Mouse (Mus musculus) mouse trophoblast stem cell (cell line): ENCODE data around the gene Klc2.

Experiments used
- in situ Hi-C, 2 experiments: fragments of 300-500 bp; cut with MseI, MboI; formaldehyde crosslinking; loops; 2 replicates in 1 of 2; 3 replicates in 1 of 2; pipeline ENCODE4 v1.15.1; 2025

Klc2 gene

DNA sequence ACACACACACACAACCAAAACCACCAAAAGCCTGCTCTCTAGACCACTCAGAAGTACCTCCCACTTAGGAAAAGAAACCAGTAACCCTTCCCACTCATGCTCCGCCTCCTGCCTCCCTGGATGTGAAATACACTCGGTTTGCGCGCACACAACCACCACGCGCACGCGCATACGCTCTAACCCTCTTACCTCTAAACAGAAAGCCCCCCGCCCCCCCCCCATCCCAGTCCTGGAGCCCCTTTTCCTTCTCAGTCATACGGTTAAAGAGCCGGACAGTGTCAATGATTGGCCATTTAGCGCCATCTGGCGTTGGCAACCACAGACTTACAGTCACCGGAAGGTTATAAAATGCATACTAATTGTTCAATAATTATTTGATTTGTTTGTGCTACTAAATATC is 45.3 kb downstream of the Klc2 start:
- in situ Hi-C loops = no loop called here

DNA sequence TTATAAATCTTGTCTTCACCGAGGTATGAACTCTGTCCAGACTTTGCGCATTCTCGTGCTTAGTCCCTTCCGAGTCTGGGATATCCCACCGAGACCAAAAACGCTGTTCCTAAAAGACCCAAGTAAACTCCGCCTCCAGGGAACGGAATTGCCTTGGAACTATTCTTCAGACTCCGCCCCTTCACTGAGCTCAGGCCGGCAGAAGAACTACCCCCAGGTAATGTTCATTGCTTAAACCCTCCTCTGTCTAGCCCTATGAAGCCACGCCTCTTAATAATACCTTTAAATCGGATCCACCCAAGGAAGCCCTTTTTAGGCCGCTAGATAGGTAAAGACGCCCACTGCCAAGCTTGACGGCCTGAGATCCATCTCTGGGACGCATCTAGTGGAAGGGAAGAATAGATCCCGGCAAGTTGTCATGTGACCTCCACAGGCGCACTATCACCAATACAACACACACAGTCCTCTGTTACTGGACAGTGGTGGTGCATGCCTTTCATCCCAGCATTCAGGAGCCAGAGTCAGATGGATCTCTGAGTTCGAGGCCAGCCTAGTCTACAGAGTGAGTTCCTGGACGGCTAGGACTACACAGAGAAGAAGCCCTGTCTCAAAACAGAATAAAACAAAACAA is 45.9 kb downstream of the Klc2 start:
- in situ Hi-C loops = no loop called here

DNA sequence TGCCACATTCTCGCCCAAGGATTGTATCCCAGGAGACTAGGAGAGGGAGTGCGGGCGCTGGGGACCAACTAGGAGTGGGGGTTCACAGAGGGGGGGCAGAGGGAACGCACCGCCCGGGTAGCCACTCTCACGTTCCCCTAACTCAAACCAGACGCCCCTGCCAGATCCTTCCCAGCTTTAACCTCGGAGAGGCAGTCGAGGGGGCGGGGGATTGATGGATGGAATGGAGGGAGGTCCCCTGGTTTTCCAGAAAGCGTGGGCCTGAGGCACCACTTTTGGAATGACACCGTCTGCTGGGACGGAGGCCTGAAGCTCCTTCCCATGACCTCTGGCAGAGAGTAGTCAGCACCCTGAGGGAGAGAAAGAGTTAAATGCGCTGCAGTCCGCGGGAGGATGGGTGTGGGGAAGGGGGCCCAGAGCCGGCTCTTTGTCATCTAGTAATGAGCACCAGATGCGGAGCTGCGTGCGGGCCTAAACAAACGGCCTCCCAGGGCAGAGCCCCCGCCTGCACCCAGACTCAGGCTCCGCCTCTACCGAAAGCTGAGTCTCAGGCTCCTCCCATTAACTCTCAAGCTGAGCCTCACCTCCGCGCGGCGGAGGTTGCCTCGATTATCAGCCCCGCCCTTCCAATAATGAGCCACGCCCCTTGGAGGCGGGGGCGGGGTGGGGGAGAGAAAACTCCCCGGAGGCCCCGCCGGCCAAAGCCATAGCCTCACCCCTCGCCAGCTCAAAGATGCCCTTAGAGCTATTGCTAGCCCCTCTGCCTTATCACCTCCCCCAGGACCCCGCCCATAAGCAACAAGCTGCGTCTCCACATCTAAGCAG is 46.6 kb downstream of the Klc2 start:
- in situ Hi-C loops = no loop called here

DNA sequence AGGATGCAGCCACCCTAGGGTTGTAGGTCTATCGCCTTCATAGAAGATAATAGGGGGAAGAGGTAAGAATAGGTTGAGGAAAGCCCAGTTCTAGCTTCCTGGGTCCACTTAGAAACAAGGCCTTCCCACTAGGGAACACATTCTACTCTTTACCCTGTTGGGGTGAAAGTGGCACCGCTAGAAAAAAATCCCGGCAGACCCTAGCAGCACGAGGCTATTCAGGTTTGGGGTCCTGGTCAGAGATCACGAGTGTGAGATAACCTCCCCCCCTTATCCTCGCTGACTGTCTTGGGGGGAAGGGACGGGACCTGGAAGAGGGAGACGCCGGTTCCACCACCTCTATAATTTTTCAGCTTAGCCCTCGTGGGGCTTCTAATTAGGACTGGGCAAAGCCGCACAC is 47.3 kb downstream of the Klc2 start:
- in situ Hi-C loops = no loop called here

DNA sequence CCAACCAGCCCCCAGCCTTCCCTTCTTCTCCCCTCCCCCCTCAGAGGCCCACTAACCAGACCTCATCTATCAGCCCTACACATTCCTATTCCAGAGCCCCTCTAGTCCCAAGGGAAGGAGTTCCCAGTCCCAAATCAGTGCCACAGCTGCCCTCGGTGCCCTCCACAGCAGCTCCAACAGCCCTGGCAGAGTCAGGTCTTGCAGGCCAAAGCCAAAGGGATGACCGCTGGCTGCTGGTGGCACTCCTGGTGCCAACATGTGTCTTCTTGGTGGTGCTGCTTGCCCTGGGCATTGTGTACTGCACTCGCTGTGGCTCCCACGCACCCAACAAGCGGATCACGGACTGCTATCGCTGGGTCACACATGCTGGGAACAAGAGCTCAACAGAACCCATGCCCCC is 48.4 kb downstream of the Klc2 start:
- in situ Hi-C loops = no loop called here

DNA sequence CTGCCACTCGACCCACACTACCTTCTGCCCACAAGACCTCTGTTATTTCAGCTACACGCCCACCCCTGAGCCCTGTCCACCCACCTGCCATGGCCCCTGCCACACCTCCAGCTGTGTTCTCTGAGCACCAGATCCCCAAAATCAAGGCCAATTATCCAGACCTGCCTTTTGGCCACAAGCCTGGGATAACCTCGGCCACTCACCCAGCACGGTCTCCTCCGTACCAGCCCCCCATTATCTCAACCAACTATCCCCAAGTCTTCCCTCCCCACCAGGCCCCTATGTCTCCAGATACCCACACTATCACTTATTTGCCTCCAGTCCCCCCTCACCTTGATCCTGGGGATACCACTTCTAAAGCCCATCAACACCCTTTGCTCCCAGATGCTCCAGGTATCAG is 48.9 kb downstream of the Klc2 start:
- in situ Hi-C loops = no loop called here

DNA sequence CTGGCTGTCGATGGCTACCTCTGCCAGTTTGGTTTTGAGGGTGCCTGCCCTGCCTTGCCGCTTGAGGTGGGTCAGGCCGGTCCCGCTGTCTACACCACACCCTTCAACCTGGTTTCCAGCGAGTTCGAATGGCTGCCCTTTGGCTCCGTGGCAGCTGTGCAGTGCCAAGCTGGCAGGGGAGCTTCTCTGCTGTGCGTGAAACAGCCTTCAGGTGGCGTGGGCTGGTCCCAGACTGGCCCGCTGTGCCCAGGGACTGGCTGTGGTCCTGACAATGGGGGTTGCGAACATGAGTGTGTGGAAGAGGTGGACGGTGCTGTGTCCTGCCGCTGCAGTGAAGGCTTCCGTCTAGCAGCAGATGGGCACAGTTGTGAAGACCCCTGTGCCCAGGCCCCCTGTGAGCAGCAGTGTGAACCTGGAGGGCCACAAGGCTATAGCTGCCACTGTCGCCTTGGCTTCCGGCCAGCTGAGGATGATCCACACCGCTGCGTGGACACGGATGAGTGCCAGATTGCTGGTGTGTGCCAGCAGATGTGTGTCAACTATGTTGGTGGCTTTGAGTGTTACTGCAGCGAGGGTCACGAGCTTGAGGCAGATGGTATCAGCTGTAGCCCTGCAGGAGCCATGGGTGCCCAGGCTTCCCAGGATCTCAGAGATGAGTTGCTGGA is 49.7 kb downstream of the Klc2 start:
- in situ Hi-C loops = no loop called here

DNA sequence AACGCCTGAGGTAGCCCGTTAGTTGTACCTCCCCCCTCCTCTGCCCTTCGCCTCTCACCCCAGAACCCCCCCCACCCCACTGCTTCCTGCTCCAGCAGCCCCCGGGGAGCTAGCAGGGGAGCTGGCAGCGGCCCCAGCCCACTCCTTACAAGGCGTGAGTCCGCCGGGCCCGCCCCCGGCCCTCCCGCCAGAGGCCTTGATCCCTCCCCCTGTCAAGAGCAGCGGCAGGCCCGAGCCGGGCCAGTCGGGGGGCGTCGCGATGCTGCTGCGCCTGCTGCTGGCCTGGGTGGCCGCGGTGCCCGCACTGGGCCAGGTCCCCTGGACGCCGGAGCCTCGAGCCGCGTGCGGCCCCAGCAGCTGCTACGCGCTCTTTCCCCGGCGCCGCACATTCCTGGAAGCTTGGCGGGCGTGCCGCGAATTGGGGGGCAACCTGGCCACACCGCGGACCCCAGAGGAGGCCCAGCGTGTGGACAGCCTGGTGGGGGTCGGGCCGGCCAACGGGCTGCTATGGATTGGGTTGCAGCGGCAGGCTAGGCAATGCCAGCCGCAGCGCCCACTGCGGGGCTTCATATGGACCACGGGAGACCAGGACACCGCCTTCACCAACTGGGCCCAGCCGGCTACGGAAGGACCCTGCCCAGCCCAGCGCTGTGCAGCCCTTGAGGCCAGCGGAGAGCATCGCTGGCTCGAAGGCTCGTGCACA is 50.3 kb downstream of the Klc2 start, which contains the start of gene Cd248:
Gene Cd248 (plus strand): TSS at position 212 of the 703 bp plus-strand sequence.
- in situ Hi-C loops = no loop called here

DNA sequence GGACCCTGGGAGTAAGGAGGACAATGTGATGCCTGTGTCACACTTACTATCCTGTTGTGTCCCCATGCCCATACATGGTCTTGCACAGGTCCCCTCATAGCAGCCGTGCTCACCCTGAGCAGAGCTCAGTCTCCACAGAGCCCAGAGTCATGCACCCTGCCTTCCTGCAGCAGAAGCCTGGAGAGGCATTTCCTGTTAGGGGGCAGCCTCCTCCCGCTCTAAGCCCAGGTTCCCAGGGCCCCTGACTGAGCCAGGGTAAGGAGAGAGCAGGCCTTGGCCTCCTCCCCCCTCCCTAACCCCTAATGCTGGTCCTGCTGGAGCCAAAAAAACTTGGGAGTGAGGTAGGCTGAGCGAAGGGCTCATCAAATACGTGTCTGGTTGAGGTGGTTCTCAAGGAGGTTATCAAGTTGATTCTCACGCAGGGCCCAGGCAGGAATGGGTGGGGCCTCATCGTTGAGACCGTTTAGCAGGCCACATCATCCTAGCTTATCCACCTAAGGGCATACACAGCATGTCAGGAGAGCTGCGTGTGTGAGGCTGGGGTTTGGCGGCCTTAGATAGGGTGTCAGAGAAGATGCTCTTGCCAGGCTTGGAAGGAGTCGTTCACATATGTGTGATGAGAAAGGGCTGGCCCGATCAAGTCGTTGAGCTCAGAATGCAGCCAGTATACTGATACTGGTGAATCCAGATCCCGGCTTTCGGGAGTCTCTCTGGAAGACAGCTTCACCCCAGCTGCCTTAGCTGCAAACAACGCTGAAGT is 51.1 kb downstream of the Klc2 start:
- in situ Hi-C loops = no loop called here

DNA sequence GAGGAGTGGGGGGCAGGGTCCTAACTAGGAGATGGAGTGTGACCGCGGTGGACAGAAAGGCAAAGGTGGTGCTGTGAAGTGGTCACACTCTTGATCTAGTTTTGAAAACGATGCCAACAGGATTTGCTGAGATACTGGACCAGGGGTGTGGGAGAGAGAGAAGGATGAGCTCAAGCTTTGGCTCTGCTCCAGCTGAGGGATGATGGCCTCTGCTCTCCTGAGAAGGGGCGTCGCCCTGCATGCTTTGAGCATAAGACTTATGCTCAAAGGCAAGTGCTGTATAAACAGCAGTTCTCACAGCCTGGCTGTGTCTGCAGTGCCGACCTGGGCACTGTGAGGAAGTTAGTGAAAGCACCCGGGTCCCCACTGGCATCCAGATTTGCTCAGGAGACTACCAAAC is 53.3 kb downstream of the Klc2 start:
- in situ Hi-C loops = no loop called here

DNA sequence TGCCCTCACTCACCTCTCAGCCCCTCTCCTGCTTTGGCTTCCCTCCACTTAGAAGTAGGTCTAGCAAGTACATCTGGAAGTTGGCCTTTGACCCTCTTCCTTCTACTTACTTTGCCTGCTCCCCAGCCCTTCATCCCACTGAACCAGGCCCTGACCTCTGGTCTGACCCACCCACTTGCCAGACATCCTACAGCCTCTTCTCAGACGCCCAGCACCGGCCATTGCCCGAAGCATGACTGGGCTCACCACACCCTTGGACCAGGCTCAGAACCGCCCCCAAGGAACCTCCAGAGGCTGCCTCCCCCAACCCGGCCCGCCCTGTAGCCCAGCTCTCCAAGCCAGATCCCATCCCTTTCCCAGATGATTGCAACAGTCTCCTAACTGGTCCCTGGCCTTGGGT is 55.9 kb downstream of the Klc2 start:
- in situ Hi-C loops = no loop called here

DNA sequence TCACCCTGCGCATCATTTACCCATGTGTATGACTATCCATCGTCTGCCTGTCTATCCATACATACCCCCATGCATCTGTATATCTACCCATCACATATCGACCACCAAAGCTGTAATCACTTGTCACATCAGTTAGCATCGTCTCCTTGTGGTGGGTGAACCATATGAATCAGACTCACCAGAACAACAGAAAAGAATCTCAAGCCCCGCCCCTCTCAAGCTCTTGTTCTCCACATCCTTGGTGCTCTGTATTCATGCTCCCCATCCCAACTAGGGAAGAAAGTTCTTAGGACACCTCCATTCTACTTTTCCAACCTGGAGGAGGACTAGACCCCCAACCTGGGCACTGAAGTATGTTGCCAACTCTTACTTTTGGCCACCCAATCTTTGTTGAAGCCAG is 56.3 kb downstream of the Klc2 start:
- in situ Hi-C loops = no loop called here

DNA sequence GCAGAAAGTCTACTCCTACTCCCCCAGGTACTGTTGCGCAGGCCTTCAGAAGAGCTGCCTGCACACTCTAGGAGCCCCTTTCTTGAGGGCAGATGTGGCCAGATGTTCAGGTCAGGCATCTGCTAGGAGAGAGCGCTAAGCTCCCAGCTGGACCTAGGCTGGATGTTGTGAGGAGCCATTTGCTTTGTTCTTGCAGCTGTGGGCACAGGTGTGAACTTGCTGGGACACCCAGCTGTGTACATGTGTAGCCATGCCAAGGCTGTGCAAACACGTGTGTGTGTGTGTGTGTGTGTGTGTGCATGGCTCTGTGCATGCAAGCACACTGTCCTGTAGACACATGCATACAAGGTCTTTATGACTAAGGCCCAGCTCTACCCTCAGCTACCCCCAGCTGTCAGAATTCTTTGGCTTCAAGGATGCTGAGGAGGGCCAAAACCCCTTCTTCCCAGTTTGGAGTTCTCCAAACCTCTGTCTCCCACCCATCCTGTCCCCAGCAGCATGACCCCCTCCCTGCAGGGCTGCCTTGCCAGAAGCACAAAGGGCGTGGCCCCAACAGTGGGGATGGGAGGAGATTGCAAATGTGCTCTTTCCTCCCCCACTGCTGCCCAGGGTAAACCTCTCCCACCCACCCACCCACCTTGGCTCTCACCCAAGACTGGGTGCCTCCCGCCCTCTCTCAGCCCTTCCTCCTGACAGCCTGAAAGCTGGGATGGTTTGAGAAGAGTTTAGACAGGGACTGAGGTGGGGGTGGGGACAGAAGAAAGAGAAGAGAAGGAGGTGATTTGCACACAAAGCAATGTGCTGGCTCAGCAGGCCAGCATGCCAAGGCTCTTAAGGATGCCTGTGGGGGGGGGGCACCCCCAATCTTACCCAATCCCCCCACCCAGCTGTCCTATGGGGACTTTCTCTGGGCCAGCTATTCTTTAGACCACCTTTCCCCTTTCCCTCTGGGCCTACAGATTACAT is 57.7 kb downstream of the Klc2 start:
- in situ Hi-C loops = no loop called here

DNA sequence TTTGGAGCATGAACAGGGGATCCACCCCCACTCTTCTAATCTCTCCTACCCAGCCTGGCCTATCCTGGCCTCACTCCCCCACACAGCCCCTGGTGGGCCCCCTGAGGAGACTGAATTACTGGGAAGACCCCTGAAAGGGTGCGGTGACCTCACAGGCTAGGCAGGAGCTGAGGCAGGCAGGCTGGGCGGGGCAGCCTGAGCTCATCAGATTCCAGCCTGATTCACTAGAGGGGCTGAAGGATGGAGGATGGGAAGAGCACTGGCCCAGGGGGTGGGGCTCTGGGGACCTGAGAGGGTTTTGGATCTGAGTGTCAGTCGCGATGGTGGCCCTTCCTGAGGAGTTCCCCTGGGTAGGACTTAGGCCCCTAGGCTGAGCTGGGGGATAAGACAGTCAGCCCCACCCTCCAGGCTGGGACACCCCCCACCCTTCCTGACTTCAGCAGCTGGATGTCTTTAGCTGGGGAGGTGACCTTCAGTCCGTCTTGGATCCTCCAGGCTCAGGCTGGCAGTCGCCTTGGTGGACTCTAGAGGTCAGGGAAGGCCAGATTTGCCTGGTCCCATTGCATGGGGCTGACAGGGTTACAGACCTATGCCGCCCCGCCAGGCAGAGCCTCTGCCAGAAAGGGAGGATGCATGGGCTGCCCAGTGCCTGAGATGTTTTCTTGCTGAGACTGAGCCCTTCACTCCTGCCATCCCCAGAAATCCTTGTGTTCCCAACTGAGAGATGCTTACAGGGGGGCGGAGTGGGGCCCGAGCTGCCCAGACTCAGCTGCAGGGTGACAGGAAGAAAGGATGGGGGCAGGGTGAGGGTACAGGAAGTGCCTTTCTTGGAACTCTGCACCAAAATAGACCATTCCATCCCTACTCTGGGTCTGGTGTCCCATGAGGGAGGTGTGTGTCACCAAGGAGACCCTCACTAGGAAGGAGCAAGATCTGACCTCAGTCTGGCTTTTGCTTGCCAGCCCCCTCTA is 59.3 kb downstream of the Klc2 start:
- in situ Hi-C loops = no loop called here

DNA sequence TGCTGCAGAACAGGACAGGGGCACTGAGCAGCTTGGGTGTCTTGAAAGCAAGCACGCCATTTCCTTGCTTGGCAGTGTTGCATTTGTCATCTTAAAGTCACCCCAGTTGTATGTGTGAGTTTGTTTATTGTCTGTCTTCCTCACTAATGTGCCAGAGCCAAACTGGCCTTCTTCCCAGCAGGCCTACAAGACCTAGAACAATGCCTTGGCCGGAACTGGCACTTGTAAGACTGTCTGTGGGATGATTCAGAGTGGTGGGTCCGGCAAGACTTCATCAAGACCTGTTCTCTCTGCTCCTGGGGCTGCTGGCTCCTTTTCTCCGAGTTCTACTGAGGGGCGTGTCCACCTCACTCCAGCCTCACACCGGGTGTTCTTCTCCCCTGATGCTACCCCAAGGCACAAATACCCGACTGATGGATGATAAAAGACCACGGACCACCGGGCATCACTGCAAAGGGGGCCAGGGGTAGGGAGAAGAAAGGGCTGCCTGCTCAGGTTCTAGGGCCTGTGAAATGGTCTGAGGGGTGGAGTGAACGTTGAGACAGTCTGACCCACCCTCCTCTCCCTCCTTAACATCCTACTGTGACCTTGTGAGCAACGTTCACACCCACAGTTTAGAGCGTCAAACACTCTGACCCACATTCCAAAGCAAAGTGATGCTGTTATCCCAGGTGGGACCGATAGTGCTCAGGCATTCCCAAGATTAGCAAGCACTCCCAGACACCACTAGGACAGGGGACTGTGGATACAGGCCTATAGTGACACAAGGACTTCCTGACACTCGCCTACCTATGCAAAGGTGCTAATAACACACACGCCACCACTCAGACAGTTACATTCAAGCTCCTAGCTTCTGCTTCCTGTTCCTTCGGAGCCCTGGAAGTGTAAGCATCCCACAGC is 60.2 kb downstream of the Klc2 start:
- in situ Hi-C loops = no loop called here
